Mouse (Mus musculus): Measurements from ENCODE around the gene Cyp19a1.

DNA sequence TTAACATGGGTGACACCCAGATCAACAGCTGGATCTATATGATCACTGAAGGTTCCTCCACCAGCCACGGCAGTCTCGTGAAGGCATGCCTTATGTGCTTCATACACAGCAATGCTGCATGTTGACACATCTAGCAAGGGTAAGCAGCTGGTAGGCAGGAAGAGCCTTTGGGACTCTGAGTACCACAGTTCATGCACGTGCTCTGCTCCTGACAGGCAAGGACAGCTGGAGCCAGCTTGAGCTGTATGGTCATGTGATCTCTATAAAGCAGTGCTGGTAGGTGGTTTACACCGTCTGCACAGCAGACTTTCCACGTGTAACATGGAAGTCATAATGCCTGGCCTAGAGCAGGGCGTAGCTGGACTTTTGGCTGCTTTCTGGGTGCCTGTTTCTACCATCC lies 2.1 kb upstream of the Cyp19a1 start:
- no peak for TF ChIP-seq CTCF (IDR thresholded peaks at IDR 0.05; ENCODE audit: insufficient read depth, low read length)
- TF ChIP-seq POLR2A (IDR thresholded peaks at IDR 0.05; ENCODE audit: borderline replicate concordance, extremely low read depth, low read depth, low read length), result no peak

Measured in lung, adult 2 months (tissue).